Mouse (Mus musculus) neural tube, embryonic 13.5 days (tissue): ENCODE measurements at regions not wholly inside any gene's neighbourhood (a gene's known extent, or its start where the extent isn't known, plus 50 kb on each side); places are given as distances from the start of the nearest gene placed in this dataset.

Experiments used
- ATAC-seq: fragments of 200-750 bp; cut with Nextera tagmentation; 2 replicates; pipeline ENCODE4 v1.8.0; 2017; ENCODE audit warnings: low read depth, mild to moderate bottlenecking, moderate TSS enrichment, moderate library complexity
- H3K27ac ChIP-seq: fragments of 300-500 bp; sonication (generic); replicated peaks from 2 replicates; pipeline ENCODE4 v1.5.1; 2015; ENCODE audit warnings: moderate library complexity, mild to moderate bottlenecking, inconsistent platforms
- H3K27me3 ChIP-seq: fragments of 300-500 bp; sonication (generic); 2 replicates; pipeline ENCODE4 v1.6.1; 2015; ENCODE audit warnings: mild to moderate bottlenecking, inconsistent platforms
- H3K36me3 ChIP-seq: fragments of 300-500 bp; sonication (generic); 2 replicates; pipeline ENCODE4 v1.6.1; 2015; ENCODE audit warnings: mild to moderate bottlenecking, inconsistent platforms
- H3K4me1 ChIP-seq: fragments of 300-500 bp; sonication (generic); replicated peaks from 2 replicates; pipeline ENCODE4 v1.6.1; 2015; ENCODE audit warnings: inconsistent platforms
- H3K4me2 ChIP-seq: fragments of 300-500 bp; sonication (generic); 2 replicates; pipeline ENCODE4 v1.6.1; 2015; ENCODE audit warnings: inconsistent platforms, mild to moderate bottlenecking, moderate library complexity
- H3K4me3 ChIP-seq: fragments of 300-500 bp; sonication (generic); 2 replicates; pipeline ENCODE4 v1.5.1; 2015; ENCODE audit warnings: mild to moderate bottlenecking, inconsistent platforms
- H3K9ac ChIP-seq: fragments of 300-500 bp; sonication (generic); 2 replicates; pipeline ENCODE4 v1.6.1; 2015; ENCODE audit warnings: moderate library complexity, mild to moderate bottlenecking, inconsistent platforms
- H3K9me3 ChIP-seq: fragments of 300-500 bp; sonication (generic); 2 replicates; pipeline ENCODE4 v1.6.1; 2016; ENCODE audit warnings: inconsistent platforms
- WGBS: fragments of 180-500 bp; shearing (Covaris S2); methylation state at CpG from one replicate; pipeline ENCODE4 v1.1.7; 2015; 5-methylcytosine and 5-hydroxymethylcytosine counted together

DNA sequence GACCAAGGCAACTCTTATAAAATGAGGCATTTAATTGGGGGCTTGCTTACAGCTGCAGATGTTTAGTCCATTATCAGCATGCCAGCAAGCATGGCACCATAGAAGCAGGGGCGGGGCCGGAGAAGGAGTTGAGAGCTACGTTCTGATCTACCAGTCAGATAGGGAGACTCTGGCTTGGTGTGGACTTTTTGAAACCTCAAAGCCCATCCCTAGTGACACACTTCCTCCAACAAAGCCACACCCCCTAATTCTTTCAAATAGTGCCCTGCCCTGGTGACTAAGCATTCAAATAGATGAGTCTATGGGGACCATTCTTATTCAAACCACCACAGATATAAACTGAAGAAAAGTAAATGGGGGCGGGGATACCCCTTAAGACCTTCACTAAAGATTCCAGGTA, 215.4 kb downstream of the Gadd45g start:
- H3K36me3 ChIP-seq, result no peaks in the 10 kb centered on the region
- no peak overlapping the region for H3K27ac ChIP-seq
- no peak overlapping the region for H3K4me2 ChIP-seq
- no peak overlapping the region for H3K9ac ChIP-seq
- H3K27me3 ChIP-seq, result no peaks in the 10 kb centered on the region
- 83% methylated on average over 4 of the region's 4 CpGs for WGBS
- no peak overlapping the region for H3K4me3 ChIP-seq
- H3K9me3 ChIP-seq, result no peaks in the 10 kb centered on the region
- H3K4me1 ChIP-seq, result peaks cover 14% of the 10 kb centered on the region
- ATAC-seq, result no peak

DNA sequence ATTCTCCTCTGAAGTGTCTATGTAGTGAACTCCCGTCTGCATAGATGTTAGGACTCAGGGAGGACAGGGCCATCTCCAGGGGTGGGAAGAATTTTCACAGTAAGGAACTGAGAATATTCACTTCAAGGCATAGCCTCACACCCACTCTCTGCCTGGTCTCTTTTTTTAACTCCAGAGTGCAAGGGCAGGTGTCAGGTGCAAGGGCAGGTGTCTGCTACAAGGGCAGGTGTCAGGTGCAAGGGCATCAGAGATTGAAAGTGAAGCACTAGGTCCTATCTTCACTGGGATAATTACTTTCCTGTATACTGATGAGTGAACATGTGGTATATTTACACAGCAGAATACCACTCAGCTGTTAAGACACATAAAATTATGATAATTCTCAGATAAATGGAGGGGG, 216.1 kb downstream of the Gadd45g start:
- no peaks in the 10 kb centered on the region for H3K27me3 ChIP-seq
- H3K4me3 ChIP-seq, result no peak overlapping the region
- 88% methylated on average over 1 of the region's 1 CpGs for WGBS
- no peak overlapping the region for H3K9ac ChIP-seq
- no peak for ATAC-seq
- no peak overlapping the region for H3K27ac ChIP-seq
- H3K4me1 ChIP-seq, result peaks cover 11% of the 10 kb centered on the region
- H3K4me2 ChIP-seq, result no peak overlapping the region
- no peaks in the 10 kb centered on the region for H3K9me3 ChIP-seq
- H3K36me3 ChIP-seq, result no peaks in the 10 kb centered on the region

DNA sequence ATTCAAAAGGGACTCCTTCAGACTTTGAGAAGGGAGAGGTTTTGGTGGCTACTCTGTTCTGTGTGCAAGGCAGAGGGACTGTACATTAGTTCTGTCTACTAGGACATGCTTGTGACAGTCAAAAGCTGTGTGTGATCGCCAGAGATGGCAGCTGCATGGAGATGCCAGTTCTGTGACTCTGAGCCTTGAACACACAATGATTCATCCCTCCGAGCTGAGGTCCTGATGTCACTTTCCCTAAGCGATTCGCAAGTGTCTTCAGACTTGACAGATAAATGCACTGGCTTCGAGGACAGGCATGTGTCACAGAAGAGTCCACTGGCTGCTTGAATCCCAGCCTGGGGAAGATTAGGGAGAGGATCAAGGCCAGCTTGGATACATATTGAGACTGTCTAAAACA, 218.8 kb downstream of the Gadd45g start:
- WGBS, result 83% methylated on average over 5 of the region's 5 CpGs
- no peak overlapping the region for H3K4me3 ChIP-seq
- no peaks in the 10 kb centered on the region for H3K9me3 ChIP-seq
- H3K27ac ChIP-seq, result no peak overlapping the region
- H3K4me2 ChIP-seq, result no peak overlapping the region
- no peaks in the 10 kb centered on the region for H3K36me3 ChIP-seq
- no peak for ATAC-seq
- peaks cover 7% of the 10 kb centered on the region for H3K4me1 ChIP-seq
- no peak overlapping the region for H3K9ac ChIP-seq
- no peaks in the 10 kb centered on the region for H3K27me3 ChIP-seq

DNA sequence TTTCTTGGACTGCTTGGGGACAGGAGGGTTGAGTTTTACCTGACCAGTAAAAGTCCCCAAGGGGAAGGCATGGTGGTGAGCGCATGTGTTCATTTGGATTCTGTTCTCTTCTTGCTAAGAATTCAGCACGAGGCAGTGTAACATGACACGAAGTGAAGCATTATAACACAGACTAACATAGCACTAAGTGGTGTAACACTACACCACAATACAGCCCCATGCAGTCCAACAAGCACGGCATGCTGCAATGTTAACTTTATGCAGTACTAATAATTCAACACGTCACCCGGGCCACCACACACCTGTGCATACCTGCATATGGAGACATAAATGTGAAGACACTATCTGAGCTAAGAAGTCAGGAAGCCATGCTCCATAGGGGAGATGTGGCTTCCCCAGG, 219.2 kb downstream of the Gadd45g start:
- 79% methylated on average over 6 of the region's 6 CpGs for WGBS
- no peak; the same call in 1 of the 2 replicates for ATAC-seq
- no peaks in the 10 kb centered on the region for H3K36me3 ChIP-seq
- H3K9me3 ChIP-seq, result no peaks in the 10 kb centered on the region
- no peak overlapping the region for H3K4me3 ChIP-seq
- no peak overlapping the region for H3K27ac ChIP-seq
- H3K4me1 ChIP-seq, result peaks cover 2% of the 10 kb centered on the region
- no peak overlapping the region for H3K4me2 ChIP-seq
- H3K9ac ChIP-seq, result no peak overlapping the region
- no peaks in the 10 kb centered on the region for H3K27me3 ChIP-seq

DNA sequence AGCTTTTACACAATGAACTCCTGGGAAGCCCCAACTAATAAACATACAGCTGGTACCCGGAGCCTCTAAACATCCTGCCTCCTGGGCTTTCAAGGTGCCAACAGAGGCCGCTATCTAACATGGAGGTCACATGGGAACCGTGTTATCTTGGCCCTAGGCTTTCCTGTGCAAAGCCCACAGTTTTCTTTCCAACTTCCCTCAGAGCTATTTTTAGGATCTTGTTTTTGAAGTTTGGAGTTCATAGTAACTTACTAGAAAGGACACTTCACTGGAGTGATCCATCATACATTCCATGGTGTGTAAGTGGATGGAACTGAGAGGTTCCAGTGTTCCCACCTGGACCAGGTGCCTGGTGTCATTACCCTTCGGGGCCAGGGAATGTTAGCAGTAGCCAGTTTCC, 220.6 kb downstream of the Gadd45g start:
- Histone ChIP-seq H3K36me3 (no peaks in the 10 kb centered on the region), H3K9me3 (no peaks in the 10 kb centered on the region), H3K27me3 (no peaks in the 10 kb centered on the region), H3K4me1 (no peaks in the 10 kb centered on the region; the same call in 1 of the 2 replicates), H3K4me3 (no peak overlapping the region), H3K4me2 (no peak overlapping the region), H3K27ac (no peak overlapping the region), H3K9ac (no peak overlapping the region)
- no peak for ATAC-seq
- WGBS, result 60% methylated on average over 4 of the region's 4 CpGs

DNA sequence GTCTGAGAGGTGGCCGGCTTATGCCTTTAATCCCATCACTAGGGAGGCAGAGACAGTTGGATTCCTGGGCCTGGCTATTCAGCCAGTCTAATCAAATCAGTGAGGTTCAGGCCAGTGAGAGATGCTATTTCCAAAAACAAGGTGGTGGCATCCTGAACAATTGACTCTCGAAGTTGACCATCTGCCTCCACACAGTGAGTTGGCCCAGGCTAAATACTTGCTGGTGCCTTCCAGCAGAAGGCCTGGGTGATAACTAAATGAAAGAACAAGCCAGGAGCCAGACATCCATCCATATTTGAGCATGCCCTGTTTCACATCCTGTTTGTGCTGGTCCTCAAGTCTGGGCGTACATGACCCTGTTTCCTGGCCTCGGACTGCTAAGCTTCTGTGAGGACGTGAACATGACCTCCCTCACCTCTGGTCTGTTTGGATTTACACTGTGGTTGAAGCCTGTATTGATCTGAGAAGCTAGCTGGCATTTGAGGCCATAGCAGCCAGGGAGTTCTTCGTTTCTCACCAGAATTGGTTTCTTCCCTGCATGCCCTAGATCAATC, 222.5 kb downstream of the Gadd45g start:
- no peak overlapping the region for H3K4me3 ChIP-seq
- no peak overlapping the region for H3K9ac ChIP-seq
- H3K4me1 ChIP-seq, result no peaks in the 10 kb centered on the region; the same call in 1 of the 2 replicates
- H3K36me3 ChIP-seq, result no peaks in the 10 kb centered on the region
- WGBS, result 81% methylated on average over 6 of the region's 6 CpGs
- H3K9me3 ChIP-seq, result no peaks in the 10 kb centered on the region
- no peaks in the 10 kb centered on the region for H3K27me3 ChIP-seq
- no peak for ATAC-seq
- H3K4me2 ChIP-seq, result no peak overlapping the region
- no peak overlapping the region for H3K27ac ChIP-seq

DNA sequence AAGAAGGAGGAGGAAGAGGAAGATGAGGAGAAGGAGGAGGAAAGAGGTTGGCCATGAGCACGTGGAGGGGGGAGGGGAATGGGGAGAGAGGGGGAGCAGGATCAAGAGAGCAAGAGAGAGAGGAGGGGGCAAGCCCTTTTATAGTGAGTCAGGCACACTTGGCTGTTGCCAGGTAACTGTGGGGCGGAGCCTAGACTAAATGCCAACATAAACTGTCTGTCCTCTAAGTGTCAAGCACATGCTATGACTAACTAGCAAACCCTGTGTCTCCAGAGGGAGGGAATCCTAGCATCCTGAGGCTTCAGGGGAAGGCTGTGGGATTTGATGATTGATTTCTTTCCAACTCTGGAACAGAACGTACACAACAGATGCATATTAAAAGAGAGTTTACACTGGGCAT, 223.2 kb downstream of the Gadd45g start:
- no peaks in the 10 kb centered on the region; the same call in 1 of the 2 replicates for H3K4me1 ChIP-seq
- no peak overlapping the region for H3K4me3 ChIP-seq
- no peak overlapping the region for H3K9ac ChIP-seq
- no peaks in the 10 kb centered on the region for H3K36me3 ChIP-seq
- H3K27ac ChIP-seq, result no peak overlapping the region
- H3K4me2 ChIP-seq, result no peak overlapping the region
- H3K9me3 ChIP-seq, result no peaks in the 10 kb centered on the region
- ATAC-seq, result no peak
- no peaks in the 10 kb centered on the region for H3K27me3 ChIP-seq
- 59% methylated on average over 3 of the region's 3 CpGs for WGBS

DNA sequence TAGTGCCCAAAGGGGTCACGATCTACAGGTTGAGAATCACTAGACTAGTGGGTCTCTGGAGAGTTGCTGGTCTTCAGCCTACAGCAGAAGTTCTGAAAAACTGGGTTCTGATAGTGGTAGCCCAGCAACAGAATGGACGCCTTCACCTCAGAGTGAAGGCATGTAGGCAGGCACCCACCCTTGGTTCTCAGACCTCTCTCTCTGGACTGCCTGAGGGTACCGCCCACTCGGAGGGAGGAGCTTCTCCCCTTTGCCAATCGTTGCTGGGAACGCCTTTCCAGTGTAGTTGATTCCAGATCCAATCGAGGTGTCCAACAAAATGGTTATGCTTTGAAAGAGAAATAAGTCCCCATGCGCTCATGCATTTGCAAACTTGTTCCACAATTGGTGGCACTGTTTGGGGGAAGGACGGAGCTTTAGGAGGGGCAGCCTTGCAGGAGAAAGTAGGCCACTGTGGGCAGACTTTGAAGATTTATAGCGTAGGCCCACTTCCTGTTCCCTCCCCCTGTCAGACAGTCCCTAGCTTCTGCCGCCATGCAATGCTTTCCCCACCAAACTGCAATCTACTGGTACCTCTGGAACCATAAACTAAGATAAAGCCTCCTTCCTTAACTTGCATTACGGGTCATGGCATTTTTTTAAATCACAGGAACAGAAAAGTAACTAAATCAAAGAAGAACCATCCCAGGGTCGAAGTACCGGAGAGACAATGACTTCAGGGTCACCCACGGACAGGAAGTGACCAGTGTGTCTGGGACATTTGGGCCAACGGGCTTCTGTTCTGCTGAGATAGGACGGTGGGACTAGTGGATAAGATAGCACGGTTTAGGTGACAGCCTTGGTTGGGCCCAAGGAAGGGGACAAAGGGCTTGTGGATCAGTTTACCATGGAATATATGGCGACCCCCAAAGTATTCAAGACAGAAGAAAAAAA, 224.5 kb downstream of the Gadd45g start:
- ATAC-seq, result no peak
- 86% methylated on average over 19 of the region's 19 CpGs for WGBS
- Histone ChIP-seq H3K27me3 (no peaks in the 10 kb centered on the region), H3K4me1 (no peaks in the 10 kb centered on the region; the same call in 1 of the 2 replicates), H3K4me2 (no peak overlapping the region), H3K36me3 (no peaks in the 10 kb centered on the region), H3K9me3 (no peaks in the 10 kb centered on the region), H3K9ac (no peak overlapping the region), H3K4me3 (no peak overlapping the region), H3K27ac (no peak overlapping the region)

DNA sequence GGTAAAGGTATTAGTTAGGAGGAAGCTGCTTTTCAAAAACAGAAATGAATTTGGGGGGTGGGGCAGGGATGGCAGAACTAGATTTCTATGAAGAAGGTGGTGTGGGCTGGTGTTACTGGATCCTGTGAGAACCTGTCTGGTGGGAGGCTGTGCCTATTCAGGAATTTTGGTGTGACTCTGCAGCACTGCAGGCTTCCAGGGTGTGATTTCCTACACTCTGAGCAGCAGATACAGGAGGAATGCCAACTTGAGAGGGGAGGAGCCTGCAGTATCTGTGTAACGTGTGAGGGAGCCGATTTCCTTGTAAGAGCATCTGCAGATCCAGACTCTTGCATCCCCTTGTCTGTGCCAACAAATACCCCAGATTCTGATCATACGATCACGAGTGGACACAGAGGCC, 231.1 kb downstream of the Gadd45g start:
- Histone ChIP-seq H3K4me3 (no peak overlapping the region), H3K9me3 (no peaks in the 10 kb centered on the region), H3K27ac (no peak overlapping the region), H3K36me3 (no peaks in the 10 kb centered on the region), H3K4me2 (no peak overlapping the region), H3K27me3 (no peaks in the 10 kb centered on the region), H3K4me1 (peaks cover 9% of the 10 kb centered on the region; the same call in 1 of the 2 replicates), H3K9ac (no peak overlapping the region)
- ATAC-seq, result no peak
- 82% methylated on average over 4 of the region's 4 CpGs for WGBS

DNA sequence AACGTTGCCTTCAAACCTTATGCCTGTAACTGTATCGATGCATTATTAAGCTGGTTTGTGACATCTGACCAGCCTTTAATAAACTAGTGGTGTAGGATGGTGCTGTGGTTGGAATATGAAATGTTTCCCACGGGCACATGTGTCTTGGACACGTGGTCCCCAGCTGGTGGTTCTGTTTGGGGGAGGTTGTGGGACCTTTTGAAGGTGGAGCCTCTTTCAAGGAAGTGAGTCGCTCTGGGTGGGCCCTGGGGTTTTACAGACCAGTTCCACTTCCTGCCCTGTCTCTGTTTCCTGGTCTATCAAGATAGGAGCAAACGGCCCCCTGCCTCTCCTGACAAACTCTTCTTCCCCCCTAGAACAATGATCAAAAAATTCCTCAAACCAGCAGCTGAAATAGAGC, 232.1 kb downstream of the Gadd45g start:
- 74% methylated on average over 6 of the region's 6 CpGs for WGBS
- no peak for ATAC-seq
- Histone ChIP-seq H3K4me3 (no peak overlapping the region), H3K36me3 (no peaks in the 10 kb centered on the region), H3K9ac (no peak overlapping the region), H3K9me3 (no peaks in the 10 kb centered on the region), H3K27ac (no peak overlapping the region), H3K4me1 (peaks cover 11% of the 10 kb centered on the region), H3K4me2 (no peak overlapping the region), H3K27me3 (no peaks in the 10 kb centered on the region)

DNA sequence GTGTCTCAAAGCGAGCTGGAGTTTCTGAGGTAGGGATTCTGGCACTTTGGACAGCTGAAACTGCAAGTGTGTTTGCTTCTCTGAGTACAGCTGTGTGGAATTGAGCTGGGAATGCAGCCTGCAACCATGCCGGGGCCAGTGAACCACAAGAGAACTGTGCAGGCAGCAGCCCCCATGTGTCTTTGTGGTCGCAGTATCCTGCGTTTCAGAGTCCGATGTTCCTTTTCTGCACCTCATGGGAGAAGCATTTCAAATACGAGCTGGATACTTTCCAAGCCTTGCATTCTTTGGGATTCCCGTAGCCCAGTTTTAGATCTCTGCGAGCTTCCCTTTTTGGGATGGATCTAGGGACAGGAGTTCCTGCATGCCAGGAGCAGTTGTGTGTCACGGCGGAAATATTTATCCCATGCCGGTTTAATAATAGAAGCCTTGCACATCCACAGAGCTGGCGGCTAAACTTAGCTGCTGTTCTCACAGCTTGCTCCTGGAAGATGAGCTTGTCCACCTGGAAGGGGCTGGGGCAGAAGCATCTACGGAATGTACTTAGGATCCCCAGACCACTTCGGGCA, 233.3 kb downstream of the Gadd45g start:
- no peaks in the 10 kb centered on the region for H3K9me3 ChIP-seq
- WGBS, result 69% methylated on average over 14 of the region's 14 CpGs
- H3K4me3 ChIP-seq, result no peak overlapping the region
- H3K36me3 ChIP-seq, result no peaks in the 10 kb centered on the region
- H3K4me2 ChIP-seq, result no peak overlapping the region
- peaks cover 17% of the 10 kb centered on the region for H3K4me1 ChIP-seq
- H3K27ac ChIP-seq, result 0 out of 2 replicates have a peak overlapping the region, but pooled peaks have one; percentile 18
- ATAC-seq, result no peak
- H3K27me3 ChIP-seq, result no peaks in the 10 kb centered on the region
- no peak overlapping the region for H3K9ac ChIP-seq

DNA sequence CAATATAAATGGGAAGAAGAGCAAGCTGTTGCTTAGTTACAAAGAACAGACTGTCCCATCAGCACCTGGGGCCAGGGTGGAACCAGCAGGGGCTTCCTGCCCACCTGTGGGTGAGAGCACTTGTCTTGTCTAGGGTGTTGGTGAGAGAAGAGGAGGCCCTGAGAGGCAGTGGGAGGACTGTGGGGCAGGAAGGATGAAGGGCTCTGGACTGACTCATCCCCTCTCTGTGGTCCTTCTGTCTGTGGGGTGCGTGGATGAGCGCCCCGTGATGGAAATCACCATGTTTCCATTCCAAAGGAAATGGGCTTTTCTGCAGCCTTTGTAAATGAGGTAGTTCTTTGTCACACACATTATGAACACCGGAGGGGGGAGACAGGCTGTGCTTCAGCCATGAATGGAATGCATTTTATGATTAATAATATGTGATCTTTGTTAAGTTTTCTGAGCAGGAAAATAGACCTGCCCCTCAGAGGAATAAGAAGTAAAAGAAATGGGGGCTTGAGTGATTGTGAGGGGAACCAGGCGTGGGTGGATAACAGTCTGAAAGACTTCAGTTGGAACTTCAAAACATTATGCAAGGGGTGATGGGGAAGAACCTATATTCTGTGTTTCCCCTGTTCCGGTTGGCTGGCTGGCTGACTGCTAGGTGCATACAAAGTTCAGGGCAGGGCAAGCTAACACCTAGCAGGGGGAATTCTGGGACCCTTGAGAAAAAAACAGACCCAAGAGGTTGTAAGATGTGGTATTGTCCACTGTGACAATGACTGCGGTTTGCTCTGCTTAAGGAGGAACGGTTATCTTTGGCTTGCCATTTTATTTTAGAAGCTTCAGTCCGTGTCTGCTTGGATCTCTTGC, 237.3 kb downstream of the Gadd45g start:
- no peak overlapping the region for H3K27ac ChIP-seq
- H3K9me3 ChIP-seq, result no peaks in the 10 kb centered on the region
- H3K36me3 ChIP-seq, result no peaks in the 10 kb centered on the region
- no peak overlapping the region for H3K4me2 ChIP-seq
- H3K9ac ChIP-seq, result no peak overlapping the region
- peaks cover 17% of the 10 kb centered on the region for H3K4me1 ChIP-seq
- WGBS, result 75% methylated on average over 9 of the region's 9 CpGs
- ATAC-seq, result no peak
- no peaks in the 10 kb centered on the region for H3K27me3 ChIP-seq
- no peak overlapping the region for H3K4me3 ChIP-seq
